Mouse (Mus musculus) midbrain, embryonic 12.5 days (tissue): ENCODE results near the gene Itpkb. TPM values are rescaled to one million over a fixed set of nuclear protein-coding genes. Genes with fewer than 3 reads are reported as not detected.

Experiments used
- ATAC-seq: fragments of 200-750 bp; cut with Nextera tagmentation; 2 replicates; pipeline ENCODE4 v1.8.0; 2017; ENCODE audit warnings: low read depth, moderate TSS enrichment, moderate library complexity; ENCODE audit not compliant: low FRiP score
- H3K27ac ChIP-seq: fragments of 300-500 bp; sonication (generic); replicated peaks from 2 replicates; pipeline ENCODE4 v1.5.1; 2016; ENCODE audit warnings: mild to moderate bottlenecking
- H3K27me3 ChIP-seq: fragments of 300-500 bp; sonication (generic); 2 replicates; pipeline ENCODE4 v1.6.1; 2016; ENCODE audit warnings: mild to moderate bottlenecking
- H3K36me3 ChIP-seq: fragments of 300-500 bp; sonication (generic); 2 replicates; pipeline ENCODE4 v1.6.1; 2016
- H3K4me1 ChIP-seq: fragments of 300-500 bp; sonication (generic); 2 replicates; pipeline ENCODE4 v1.6.1; 2016
- H3K4me2 ChIP-seq: fragments of 300-500 bp; sonication (generic); replicated peaks from 2 replicates; pipeline ENCODE4 v1.6.1; 2016; ENCODE audit warnings: mild to moderate bottlenecking, moderate library complexity
- H3K4me3 ChIP-seq: fragments of 300-500 bp; sonication (generic); 2 replicates; pipeline ENCODE4 v1.5.1; 2016; ENCODE audit warnings: mild to moderate bottlenecking
- H3K9ac ChIP-seq: fragments of 300-500 bp; sonication (generic); replicated peaks from 2 replicates; pipeline ENCODE4 v1.6.1; 2016; ENCODE audit warnings: mild to moderate bottlenecking, moderate library complexity
- H3K9me3 ChIP-seq: fragments of 300-500 bp; sonication (generic); 2 replicates; pipeline ENCODE4 v1.6.1; 2016; ENCODE audit warnings: mild to moderate bottlenecking
- WGBS: fragments of 180-500 bp; shearing (Covaris S2); methylation state at CpG from one replicate; pipeline ENCODE4 v1.1.7; 2016; 5-methylcytosine and 5-hydroxymethylcytosine counted together
- polyA plus RNA-seq: library from polyadenylated mRNA; unstranded; fragments of >200 nt; fragmentation: Nextera tagmentation; extraction: Ambion mirVana; gene quantifications from 2 replicates; pipeline ENCODE4 v1.2.1, GENCODE M21; 2016

The Itpkb gene
- polyA plus RNA-seq, 1 experiment from 2014 or later = 5.2 TPM

DNA sequence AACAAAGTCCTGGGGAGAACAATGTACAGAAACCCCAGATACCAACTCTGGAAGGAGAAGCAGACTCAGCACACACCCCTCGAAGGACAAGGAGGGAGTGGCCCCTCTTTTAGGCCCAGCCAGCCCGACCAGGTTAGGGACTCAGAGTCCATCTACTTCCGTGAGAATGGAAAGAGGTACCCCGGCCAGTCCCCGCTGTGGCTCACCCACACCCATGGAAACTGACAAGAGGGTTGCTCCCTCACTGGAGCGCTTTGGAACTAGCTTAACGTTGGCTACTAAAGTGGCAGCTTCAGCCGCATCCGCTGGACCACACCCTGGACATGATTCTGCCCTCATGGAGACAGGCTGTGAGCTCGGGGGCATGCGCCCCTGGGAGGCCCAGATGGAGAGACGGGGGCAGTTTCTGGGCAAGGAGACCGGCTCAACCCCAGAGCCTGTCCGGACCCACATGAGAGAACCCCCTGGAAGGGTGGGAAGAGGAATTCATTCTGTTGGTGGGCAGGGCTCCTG lies 2.7 kb downstream of the Itpkb start:
- Histone ChIP-seq H3K27me3 (peaks cover 52% of the 10 kb centered on the region), H3K27ac (no peak overlapping the region), H3K9ac (peak overlapping the region; percentile 73; the same call in 1 of the 2 replicates), H3K4me3 (peak overlapping the region; percentile 58), H3K4me2 (peak overlapping the region; percentile 98), H3K9me3 (no peaks in the 10 kb centered on the region), H3K36me3 (no peaks in the 10 kb centered on the region), H3K4me1 (peaks cover 31% of the 10 kb centered on the region)
- ATAC-seq = no peak
- 19% methylated on average over 14 of the region's 14 CpGs for WGBS

DNA sequence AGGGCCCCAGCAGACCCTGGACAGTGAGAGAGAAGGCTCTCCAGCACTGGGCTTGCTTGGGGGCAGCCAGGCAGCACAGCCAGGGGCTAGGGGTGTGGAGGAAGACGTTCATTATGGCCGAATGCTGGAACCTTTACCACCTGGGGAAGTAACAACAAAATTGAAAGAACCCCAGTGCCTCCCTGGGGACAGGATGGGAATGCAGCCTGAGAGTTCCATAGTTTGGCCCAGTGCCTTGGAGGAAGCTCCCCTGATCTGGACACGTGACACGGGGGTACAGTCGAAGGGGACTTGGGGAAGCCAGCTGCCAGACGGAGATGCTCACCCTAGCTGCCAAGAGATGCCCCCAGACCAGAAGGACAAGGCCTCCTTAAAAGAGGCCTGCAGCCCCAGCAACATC lies 3.3 kb downstream of the Itpkb start:
- Histone ChIP-seq H3K27ac (no peak overlapping the region), H3K36me3 (no peaks in the 10 kb centered on the region), H3K4me3 (no peak overlapping the region), H3K4me2 (no peak overlapping the region), H3K4me1 (peaks cover 31% of the 10 kb centered on the region), H3K27me3 (peaks cover 47% of the 10 kb centered on the region), H3K9ac (no peak overlapping the region), H3K9me3 (no peaks in the 10 kb centered on the region)
- whole genome bisulfite sequencing = 28% methylated on average over 6 of the region's 6 CpGs
- ATAC-seq = no peak

- H3K9ac ChIP-seq = no peak overlapping the region
- 85% methylated on average over 6 of the region's 6 CpGs for WGBS
- H3K36me3 ChIP-seq = no peaks in the 10 kb centered on the region
- H3K4me2 ChIP-seq = no peak overlapping the region
- no peak overlapping the region for H3K4me3 ChIP-seq
- H3K27me3 ChIP-seq = peaks cover 45% of the 10 kb centered on the region
- H3K9me3 ChIP-seq = no peaks in the 10 kb centered on the region
- no peak for ATAC-seq
- H3K4me1 ChIP-seq = peaks cover 28% of the 10 kb centered on the region
- H3K27ac ChIP-seq = no peak overlapping the region
These were observed 4.3 kb downstream of the Itpkb start for GRCm38 (mm10) chr1:180334541-180334940.

DNA sequence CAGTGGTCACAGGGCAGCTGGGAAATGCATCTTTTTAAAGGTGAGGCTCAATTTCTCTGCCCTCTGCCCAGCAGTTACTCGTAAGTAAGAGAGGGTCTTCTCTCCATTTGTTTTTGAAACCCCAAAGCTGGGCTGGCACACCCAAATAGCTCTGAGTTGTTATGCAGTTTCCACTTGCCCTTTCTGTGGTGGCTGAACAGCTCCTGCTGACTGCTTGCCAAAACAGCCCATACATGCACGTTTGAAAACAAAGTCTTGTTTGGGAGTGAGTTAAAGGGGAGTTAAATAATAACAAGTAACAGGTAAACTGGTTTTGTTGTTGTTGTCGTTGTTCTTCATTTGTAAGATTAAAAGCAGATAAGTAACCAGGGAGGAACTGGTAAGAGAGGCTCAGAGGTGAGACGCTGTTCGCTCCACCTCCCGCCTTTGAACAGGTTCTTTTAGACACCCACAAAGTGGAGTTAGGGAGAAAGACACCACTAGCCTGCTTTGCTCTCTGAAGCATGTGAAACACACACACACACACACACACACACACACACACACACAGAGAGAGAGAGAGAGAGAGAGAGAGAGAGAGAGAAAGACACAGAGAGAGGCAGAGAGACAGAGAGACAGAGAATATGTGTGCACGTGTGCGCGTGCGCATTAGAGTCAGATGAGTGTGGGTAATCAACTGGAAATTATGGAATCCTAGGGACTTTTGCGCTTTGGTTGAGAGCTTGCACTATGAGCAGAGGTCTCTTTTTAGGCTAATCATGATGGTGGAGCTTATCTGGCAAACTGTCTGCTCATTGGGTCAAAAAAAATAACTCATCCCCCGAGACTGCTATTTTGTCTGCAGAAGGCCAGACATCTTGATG lies 5.5 kb downstream of the Itpkb start:
- no peak overlapping the region for H3K9ac ChIP-seq
- no peaks in the 10 kb centered on the region for H3K9me3 ChIP-seq
- no peak overlapping the region for H3K4me2 ChIP-seq
- H3K27ac ChIP-seq = no peak overlapping the region
- 76% methylated on average over 12 of the region's 12 CpGs for WGBS
- peaks cover 24% of the 10 kb centered on the region for H3K4me1 ChIP-seq
- no peak for ATAC-seq
- no peak overlapping the region for H3K4me3 ChIP-seq
- peaks cover 42% of the 10 kb centered on the region for H3K27me3 ChIP-seq
- no peaks in the 10 kb centered on the region for H3K36me3 ChIP-seq

GRCm38 (mm10) chr1:180338358-180338757 lies 8.1 kb downstream of the Itpkb start:
- no peak overlapping the region for H3K9ac ChIP-seq
- H3K4me2 ChIP-seq = no peak overlapping the region
- H3K9me3 ChIP-seq = no peaks in the 10 kb centered on the region
- H3K4me1 ChIP-seq = no peaks in the 10 kb centered on the region; the same call in 1 of the 2 replicates
- H3K36me3 ChIP-seq = no peaks in the 10 kb centered on the region
- no peak overlapping the region for H3K4me3 ChIP-seq
- peaks cover 23% of the 10 kb centered on the region for H3K27me3 ChIP-seq
- no peak overlapping the region for H3K27ac ChIP-seq
- no peak for ATAC-seq
- WGBS = 84% methylated on average over 8 of the region's 8 CpGs

GRCm38 (mm10) chr1:180339143-180339542 lies 8.9 kb downstream of the Itpkb start:
- H3K27me3 ChIP-seq = peaks cover 15% of the 10 kb centered on the region
- WGBS = 96% methylated on average over 5 of the region's 5 CpGs
- H3K9me3 ChIP-seq = no peaks in the 10 kb centered on the region
- H3K27ac ChIP-seq = no peak overlapping the region
- H3K9ac ChIP-seq = no peak overlapping the region
- H3K4me2 ChIP-seq = no peak overlapping the region
- H3K36me3 ChIP-seq = no peaks in the 10 kb centered on the region
- no peak for ATAC-seq
- no peaks in the 10 kb centered on the region; the same call in 1 of the 2 replicates for H3K4me1 ChIP-seq
- no peak overlapping the region for H3K4me3 ChIP-seq

DNA sequence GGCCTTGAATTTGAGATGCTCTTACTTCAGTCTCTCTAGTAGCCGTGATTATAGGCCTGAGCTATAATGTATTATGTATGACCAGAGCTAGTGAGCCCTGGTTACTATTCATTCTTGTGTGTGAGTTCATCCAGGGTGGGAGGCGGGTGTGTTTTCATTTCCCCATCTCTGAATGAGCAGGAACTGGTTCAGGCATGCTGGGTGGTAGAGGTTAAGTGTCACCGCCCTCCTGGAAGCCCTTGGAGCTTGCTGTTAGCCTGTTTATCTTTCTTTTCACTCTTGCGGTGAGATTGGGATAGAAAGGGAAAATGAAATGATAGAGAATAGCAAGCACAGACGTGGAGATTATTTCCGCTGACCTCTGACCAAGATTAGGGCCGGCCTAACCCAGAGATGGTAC lies 12.7 kb downstream of the Itpkb start:
- 75% methylated on average over 7 of the region's 7 CpGs for WGBS
- no peak overlapping the region for H3K9ac ChIP-seq
- peaks cover 4% of the 10 kb centered on the region for H3K4me1 ChIP-seq
- no peak overlapping the region for H3K27ac ChIP-seq
- no peak overlapping the region for H3K4me2 ChIP-seq
- no peaks in the 10 kb centered on the region for H3K36me3 ChIP-seq
- no peak for ATAC-seq
- no peak overlapping the region for H3K4me3 ChIP-seq
- H3K9me3 ChIP-seq = no peaks in the 10 kb centered on the region
- no peaks in the 10 kb centered on the region for H3K27me3 ChIP-seq

- WGBS = 34% methylated on average over 8 of the region's 8 CpGs
- no peaks in the 10 kb centered on the region for H3K9me3 ChIP-seq
- no peak overlapping the region for H3K4me3 ChIP-seq
- no peak overlapping the region for H3K4me2 ChIP-seq
- no peak overlapping the region for H3K27ac ChIP-seq
- no peaks in the 10 kb centered on the region for H3K27me3 ChIP-seq
- H3K36me3 ChIP-seq = no peaks in the 10 kb centered on the region
- no peak overlapping the region for H3K9ac ChIP-seq
- no peak for ATAC-seq
- peaks cover 7% of the 10 kb centered on the region for H3K4me1 ChIP-seq
These were observed 13.3 kb downstream of the Itpkb start for GRCm38 (mm10) chr1:180343434-180344210.

DNA sequence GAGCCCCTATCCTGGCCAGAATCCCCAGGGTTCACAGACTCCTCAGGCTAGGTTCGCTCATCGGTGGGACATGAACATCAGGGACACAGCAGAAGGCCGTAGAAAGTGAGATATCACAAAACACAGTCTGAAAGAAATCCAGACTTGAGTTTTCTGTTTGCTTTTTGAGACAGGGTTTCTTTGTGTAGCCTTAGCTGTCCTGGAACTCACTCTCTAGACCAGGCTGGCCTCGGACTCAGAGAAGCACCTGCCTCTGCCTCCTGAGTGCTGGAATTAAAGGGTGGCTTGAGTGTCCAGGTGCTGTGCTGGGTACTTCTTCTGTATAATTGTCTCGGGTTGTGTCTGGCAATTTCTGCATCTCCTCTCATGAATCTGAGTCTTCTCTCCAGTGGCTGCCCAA lies 14.8 kb downstream of the Itpkb start:
- Histone ChIP-seq H3K36me3 (no peaks in the 10 kb centered on the region), H3K4me2 (no peak overlapping the region), H3K27ac (no peak overlapping the region), H3K9me3 (no peaks in the 10 kb centered on the region), H3K4me3 (no peak overlapping the region), H3K27me3 (no peaks in the 10 kb centered on the region), H3K9ac (no peak overlapping the region), H3K4me1 (peaks cover 7% of the 10 kb centered on the region)
- no peak for ATAC-seq
- WGBS = 94% methylated on average over 5 of the region's 5 CpGs

DNA sequence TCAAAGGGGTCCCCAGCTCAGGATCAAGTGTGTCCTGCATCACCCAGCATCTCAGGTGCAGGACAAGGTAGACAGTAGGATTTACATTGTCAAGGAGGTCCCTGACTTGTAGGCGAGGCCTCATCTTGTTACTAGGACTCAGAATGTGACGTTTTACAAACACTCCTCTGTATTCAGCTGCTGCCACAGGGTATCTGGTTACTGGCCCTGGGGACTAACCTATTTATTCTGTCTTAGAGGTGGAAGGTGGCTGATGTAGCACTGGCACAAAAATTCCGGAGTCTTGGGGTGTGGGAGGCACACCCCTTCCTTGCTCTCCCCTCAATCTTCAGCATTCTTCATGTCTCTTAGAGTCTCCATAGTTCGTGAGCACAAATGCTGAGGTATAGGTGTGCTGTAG lies 16.8 kb downstream of the Itpkb start:
- 82% methylated on average over 4 of the region's 4 CpGs for WGBS
- no peak overlapping the region for H3K4me2 ChIP-seq

GRCm38 (mm10) chr1:180347907-180348306 lies 17.6 kb downstream of the Itpkb start:
- H3K4me3 ChIP-seq = no peak overlapping the region
- no peak for ATAC-seq

More for the DNA sequence above, 16.8 kb downstream of the Itpkb start:
- no peak overlapping the region for H3K4me3 ChIP-seq
- no peak for ATAC-seq
- no peaks in the 10 kb centered on the region for H3K9me3 ChIP-seq
- H3K4me1 ChIP-seq = peaks cover 16% of the 10 kb centered on the region
- H3K27ac ChIP-seq = no peak overlapping the region
- H3K36me3 ChIP-seq = no peaks in the 10 kb centered on the region
- H3K9ac ChIP-seq = no peak overlapping the region
- H3K27me3 ChIP-seq = no peaks in the 10 kb centered on the region

DNA sequence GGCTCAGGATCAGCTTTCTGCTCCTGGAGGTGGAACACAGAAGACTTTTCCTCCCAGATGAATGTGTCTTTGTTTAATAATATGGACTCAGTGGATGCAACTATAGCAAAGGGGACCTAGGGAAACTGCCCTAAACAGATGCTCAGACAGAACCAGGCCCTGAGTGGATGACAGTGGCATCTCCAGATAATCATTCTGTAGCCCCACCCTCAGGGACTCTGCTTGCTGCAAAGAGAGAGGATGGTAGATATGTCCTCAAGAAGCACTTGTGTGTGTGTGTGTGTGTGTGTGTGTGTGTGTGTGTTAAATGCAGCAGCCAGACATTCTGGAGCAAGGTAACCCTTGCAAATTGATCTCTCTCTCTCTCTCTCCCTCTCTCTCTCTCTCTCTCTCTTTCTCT lies 18.8 kb downstream of the Itpkb start:
- no peak overlapping the region for H3K4me3 ChIP-seq
- ATAC-seq = no peak
- no peak overlapping the region for H3K27ac ChIP-seq
- no peaks in the 10 kb centered on the region for H3K36me3 ChIP-seq
- H3K27me3 ChIP-seq = no peaks in the 10 kb centered on the region
- no peak overlapping the region for H3K4me2 ChIP-seq
- H3K9ac ChIP-seq = no peak overlapping the region
- peaks cover 16% of the 10 kb centered on the region for H3K4me1 ChIP-seq
- no peaks in the 10 kb centered on the region for H3K9me3 ChIP-seq

More at GRCm38 (mm10) chr1:180347907-180348306, 17.6 kb downstream of the Itpkb start:
- WGBS = 80% methylated on average over 6 of the region's 6 CpGs
- H3K36me3 ChIP-seq = no peaks in the 10 kb centered on the region
- H3K27me3 ChIP-seq = no peaks in the 10 kb centered on the region
- H3K9ac ChIP-seq = no peak overlapping the region
- no peak overlapping the region for H3K27ac ChIP-seq
- no peaks in the 10 kb centered on the region for H3K9me3 ChIP-seq
- peaks cover 16% of the 10 kb centered on the region for H3K4me1 ChIP-seq
- no peak overlapping the region for H3K4me2 ChIP-seq
